Mouse (Mus musculus) hindbrain, embryonic 12.5 days (tissue): ENCODE measurements around the gene Tbc1d10a. TPM values are rescaled to one million over a fixed set of nuclear protein-coding genes. Genes with fewer than 3 reads are reported as not detected.

ENCODE experiments used
- ATAC-seq: fragments of 200-750 bp; cut with Nextera tagmentation; 2 replicates; pipeline ENCODE4 v1.8.0; 2017; ENCODE audit warnings: moderate TSS enrichment; ENCODE audit not compliant: low FRiP score
- H3K27ac ChIP-seq: fragments of 300-500 bp; sonication (generic); 2 replicates; pipeline ENCODE4 v1.5.1; 2016; ENCODE audit warnings: mild to moderate bottlenecking
- H3K27me3 ChIP-seq: fragments of 300-500 bp; sonication (generic); 2 replicates; pipeline ENCODE4 v1.6.1; 2016; ENCODE audit warnings: mild to moderate bottlenecking
- H3K36me3 ChIP-seq: fragments of 300-500 bp; sonication (generic); 2 replicates; pipeline ENCODE4 v1.6.1; 2016; ENCODE audit warnings: mild to moderate bottlenecking
- H3K4me1 ChIP-seq: fragments of 300-500 bp; sonication (generic); 2 replicates; pipeline ENCODE4 v1.6.1; 2016
- H3K4me2 ChIP-seq: fragments of 300-500 bp; sonication (generic); replicated peaks from 2 replicates; pipeline ENCODE4 v1.6.1; 2016; ENCODE audit warnings: mild to moderate bottlenecking
- H3K4me3 ChIP-seq: fragments of 300-500 bp; sonication (generic); 2 replicates; pipeline ENCODE4 v1.5.1; 2016; ENCODE audit warnings: mild to moderate bottlenecking
- H3K9ac ChIP-seq: fragments of 300-500 bp; sonication (generic); 2 replicates; pipeline ENCODE4 v1.6.1; 2016; ENCODE audit warnings: mild to moderate bottlenecking, moderate library complexity
- H3K9me3 ChIP-seq: fragments of 300-500 bp; sonication (generic); replicated peaks from 2 replicates; pipeline ENCODE4 v1.6.1; 2016; ENCODE audit warnings: mild to moderate bottlenecking
- WGBS: fragments of 180-500 bp; shearing (Covaris S2); methylation state at CpG from one replicate; pipeline ENCODE4 v1.1.7; 2016; 5-methylcytosine and 5-hydroxymethylcytosine counted together
- polyA plus RNA-seq: library from polyadenylated mRNA; unstranded; fragments of >200 nt; fragmentation: Nextera tagmentation; extraction: Ambion mirVana; gene quantifications from 2 replicates; pipeline ENCODE4 v1.2.1, GENCODE M21; 2016

The Tbc1d10a gene
- polyA plus RNA-seq, result 28.5 and 29.2 TPM in 2 replicates

DNA sequence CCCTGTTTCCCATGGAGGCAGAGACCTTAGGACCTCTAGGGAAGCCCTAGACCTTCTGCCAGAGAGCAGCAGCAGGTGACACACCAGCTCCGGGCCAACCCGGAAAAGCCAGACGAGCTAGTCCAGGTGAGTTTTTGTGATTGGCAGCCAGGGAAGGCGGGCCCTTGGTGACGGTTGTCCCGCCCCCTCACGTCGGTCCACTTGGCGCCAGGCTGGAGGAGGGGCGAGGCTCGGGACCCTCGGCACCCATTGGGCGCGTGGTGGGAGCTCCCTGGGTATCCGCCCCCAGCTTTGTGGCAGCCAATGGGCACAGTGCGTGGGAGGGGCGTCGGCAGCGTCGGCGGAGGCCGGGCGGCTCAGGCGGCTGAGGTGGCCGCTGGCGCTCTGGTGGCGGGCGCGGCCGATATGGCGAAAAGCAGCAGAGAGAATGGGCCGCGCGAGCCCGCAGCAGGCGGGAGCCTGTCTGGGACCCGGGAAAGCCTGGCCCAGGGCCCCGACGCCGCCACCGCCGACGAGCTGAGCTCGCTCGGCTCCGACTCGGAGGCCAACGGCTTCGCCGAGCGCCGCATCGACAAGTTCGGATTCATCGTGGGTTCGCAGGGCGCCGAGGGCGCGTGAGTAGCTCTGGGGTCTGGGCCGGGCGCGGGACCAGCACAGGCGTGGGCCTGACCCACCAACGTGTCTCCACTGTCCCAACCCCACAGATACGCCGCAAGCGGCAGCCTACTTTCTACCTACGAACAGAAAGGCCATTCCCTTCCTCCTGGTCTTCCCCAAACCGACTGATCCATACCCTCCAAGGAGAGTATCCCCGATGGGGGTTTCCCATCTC, at the start of gene Tbc1d10a:
Gene Tbc1d10a (plus strand): TSS at position 304 of the 832 bp plus-strand sequence.
- Histone ChIP-seq H3K9me3 (no peaks in the 10 kb centered on the region), H3K4me3 (peak within 1 kb of the TSS; percentile 82), H3K4me1 (peaks cover 17% of the 10 kb centered on the region), H3K9ac (peak within 1 kb of the TSS; percentile 86), H3K4me2 (peak within 1 kb of the TSS; percentile 89), H3K27ac (peak within 1 kb of the TSS; percentile 75), H3K36me3 (peaks cover 14% of the 10 kb centered on the region), H3K27me3 (no peaks in the 10 kb centered on the region)
- ATAC-seq, result peak; percentile 99
- WGBS, result 1% methylated on average over 68 of the region's 71 CpGs

DNA sequence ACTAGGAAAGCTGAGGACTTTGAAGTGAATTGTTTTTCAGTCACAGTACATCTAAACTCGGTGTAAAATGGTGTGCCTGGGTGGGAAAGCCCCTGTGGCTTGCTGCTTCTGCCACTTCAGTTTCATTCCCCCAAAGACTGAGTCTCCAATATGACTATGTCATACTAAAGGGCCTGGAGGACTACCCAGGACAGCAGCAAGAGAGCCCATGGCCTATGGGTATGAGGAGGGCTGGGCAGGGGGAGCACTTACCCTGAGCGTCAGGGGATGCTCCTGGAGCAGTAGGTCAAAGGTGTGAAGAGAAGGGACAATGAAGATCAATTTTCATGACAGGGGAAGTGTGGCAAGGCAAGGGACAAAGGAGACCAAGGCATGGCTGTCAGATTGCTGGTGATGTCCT, 47.6 kb upstream of the Tbc1d10a start:
- H3K4me3 ChIP-seq, result no peak overlapping the region

DNA sequence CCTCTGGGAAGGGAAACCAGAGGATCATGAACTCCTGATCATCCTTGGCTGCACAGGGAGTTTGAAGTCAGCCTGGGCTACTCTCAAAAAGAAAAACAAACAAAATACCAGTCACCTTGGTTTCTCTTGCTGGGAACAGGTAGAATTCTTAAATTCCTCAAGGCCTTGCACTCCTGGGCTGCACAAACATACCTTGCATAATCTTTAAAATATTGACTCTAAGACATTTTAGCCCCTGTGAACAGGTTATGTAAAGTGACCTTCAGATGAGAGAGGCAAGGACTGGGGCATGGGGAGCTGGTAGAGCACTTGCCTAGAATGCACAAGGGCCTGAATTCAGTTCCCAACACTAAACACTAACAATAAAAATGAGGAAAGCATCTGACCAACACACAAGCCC, 45.1 kb upstream of the Tbc1d10a start:
- Histone ChIP-seq H3K4me1 (peaks cover 15% of the 10 kb centered on the region), H3K4me2 (no peak overlapping the region), H3K9ac (no peak overlapping the region), H3K4me3 (no peak overlapping the region), H3K27ac (no peak overlapping the region), H3K36me3 (peaks cover 71% of the 10 kb centered on the region), H3K27me3 (no peaks in the 10 kb centered on the region), H3K9me3 (no peaks in the 10 kb centered on the region)
- no peak for ATAC-seq

More for the DNA sequence above, 47.6 kb upstream of the Tbc1d10a start:
- 67% methylated on average over 2 of the region's 2 CpGs for WGBS
- Histone ChIP-seq H3K36me3 (peaks cover 64% of the 10 kb centered on the region), H3K9me3 (no peaks in the 10 kb centered on the region), H3K9ac (no peak overlapping the region), H3K27me3 (no peaks in the 10 kb centered on the region), H3K4me2 (no peak overlapping the region), H3K4me1 (peaks cover 26% of the 10 kb centered on the region), H3K27ac (no peak overlapping the region)
- no peak for ATAC-seq

DNA sequence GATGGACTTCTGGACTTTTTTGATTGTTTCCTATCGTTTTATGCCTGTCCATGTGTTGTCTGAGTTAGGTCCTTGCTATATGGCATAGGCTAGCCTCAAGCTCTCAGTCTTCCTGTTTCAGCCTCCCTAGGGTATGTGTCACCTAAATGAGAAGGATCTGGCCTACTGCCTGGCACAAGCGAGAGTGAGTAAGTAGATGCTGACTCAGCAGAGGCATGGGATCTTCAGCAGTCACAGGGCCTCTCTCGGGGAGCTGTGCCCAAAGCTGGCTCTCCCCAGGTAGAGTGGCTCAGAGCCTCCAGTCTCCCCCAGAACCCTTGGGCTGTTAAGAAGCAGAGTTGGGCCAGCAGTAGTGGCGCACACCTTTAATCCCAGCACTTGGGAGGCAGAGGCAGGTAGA, 44.2 kb upstream of the Tbc1d10a start:
- WGBS, result 81% methylated on average over 4 of the region's 4 CpGs
- no peak overlapping the region for H3K4me2 ChIP-seq
- H3K4me1 ChIP-seq, result peaks cover 8% of the 10 kb centered on the region; the same call in 1 of the 2 replicates
- peaks cover 68% of the 10 kb centered on the region for H3K36me3 ChIP-seq
- no peak overlapping the region for H3K9ac ChIP-seq
- no peaks in the 10 kb centered on the region for H3K27me3 ChIP-seq
- H3K27ac ChIP-seq, result no peak overlapping the region
- no peaks in the 10 kb centered on the region for H3K9me3 ChIP-seq
- no peak for ATAC-seq
- H3K4me3 ChIP-seq, result no peak overlapping the region

DNA sequence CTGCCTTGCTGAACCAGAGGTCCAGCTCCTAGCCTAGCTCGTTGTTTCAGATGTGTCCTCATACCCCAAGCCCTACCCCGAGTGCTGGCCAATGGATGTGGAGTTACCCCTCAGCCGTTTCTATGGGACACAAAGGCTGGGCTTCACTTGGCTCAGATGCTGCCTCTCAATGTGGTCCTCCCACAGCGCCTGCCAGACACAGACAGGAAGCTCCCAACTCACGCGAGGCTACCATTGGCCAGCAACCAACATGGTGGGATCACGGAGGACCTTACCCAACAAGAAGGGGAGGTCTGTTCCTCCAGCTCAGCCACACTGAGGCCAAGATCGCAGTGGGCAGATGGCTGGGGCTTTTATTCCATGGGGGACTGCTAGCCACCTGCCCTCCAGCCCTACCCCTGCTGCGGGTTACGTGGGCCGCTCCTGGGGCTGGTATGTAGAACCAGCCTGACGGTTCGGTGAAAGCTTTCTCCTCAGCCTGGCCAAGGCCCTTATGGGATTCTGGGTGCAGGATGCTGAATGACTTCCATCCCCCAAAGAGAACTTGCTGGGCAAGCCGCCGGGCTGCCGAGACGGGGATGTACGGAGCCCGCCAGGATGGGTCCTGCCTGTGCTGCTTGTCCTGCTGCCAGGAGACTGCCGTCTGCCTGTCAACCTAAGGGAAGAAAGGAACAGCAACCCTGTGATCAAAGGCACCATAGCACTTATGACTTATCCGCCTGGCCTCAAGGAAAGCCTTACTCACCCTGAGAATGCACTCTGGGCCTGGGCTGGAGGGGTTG, 43.1 kb upstream of the Tbc1d10a start:
- Histone ChIP-seq H3K4me3 (no peak overlapping the region), H3K9ac (no peak overlapping the region), H3K27ac (no peak overlapping the region), H3K9me3 (no peaks in the 10 kb centered on the region), H3K4me2 (no peak overlapping the region), H3K36me3 (peaks cover 59% of the 10 kb centered on the region), H3K27me3 (no peaks in the 10 kb centered on the region), H3K4me1 (peaks cover 4% of the 10 kb centered on the region; the same call in 1 of the 2 replicates)
- 93% methylated on average over 21 of the region's 21 CpGs for WGBS
- ATAC-seq, result no peak

DNA sequence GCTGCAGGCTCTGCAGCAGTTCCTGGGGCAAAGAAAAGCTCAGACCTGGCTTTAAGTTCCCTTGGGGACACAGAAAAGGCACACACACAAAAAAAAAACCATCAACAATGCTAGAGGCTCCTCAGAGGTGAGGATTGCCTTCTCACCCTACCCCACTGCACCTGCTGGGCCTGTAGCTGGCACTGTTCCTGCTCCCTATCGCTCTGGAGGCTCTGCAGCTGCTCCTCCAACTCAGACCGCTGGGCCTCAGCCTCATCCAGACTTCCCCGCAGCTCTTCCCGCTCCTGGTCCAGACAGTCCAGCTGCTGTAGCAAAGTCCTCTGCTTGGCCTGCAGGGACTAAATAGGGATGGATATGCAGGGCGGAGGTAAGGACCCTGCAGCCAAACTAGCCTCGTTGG, 40.2 kb upstream of the Tbc1d10a start:
- H3K27me3 ChIP-seq, result no peaks in the 10 kb centered on the region
- H3K27ac ChIP-seq, result no peak overlapping the region
- H3K9me3 ChIP-seq, result no peaks in the 10 kb centered on the region
- no peaks in the 10 kb centered on the region; the same call in 1 of the 2 replicates for H3K4me1 ChIP-seq
- no peak overlapping the region for H3K9ac ChIP-seq
- WGBS, result 85% methylated on average over 6 of the region's 6 CpGs
- ATAC-seq, result no peak
- no peak overlapping the region for H3K4me2 ChIP-seq
- peaks cover 36% of the 10 kb centered on the region for H3K36me3 ChIP-seq
- no peak overlapping the region for H3K4me3 ChIP-seq

DNA sequence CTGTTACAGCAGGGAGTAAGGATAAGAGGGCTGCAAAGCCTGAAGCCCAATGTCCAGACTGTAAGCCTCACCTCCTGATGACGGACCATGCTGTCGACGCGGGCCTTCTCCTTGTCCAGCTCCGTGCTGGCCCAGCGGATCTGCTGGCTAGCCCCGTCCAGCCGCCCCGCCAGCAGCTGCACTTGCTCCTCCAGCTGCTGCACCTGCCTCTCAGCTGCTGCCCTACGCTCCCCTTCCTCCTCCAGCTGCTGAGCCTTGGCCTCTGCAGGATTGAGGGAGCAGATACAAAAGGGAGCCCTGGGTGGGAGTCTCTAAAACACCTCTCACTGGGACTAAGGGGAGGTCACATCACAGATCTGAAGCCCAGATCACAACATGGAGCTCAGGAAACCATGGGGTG, 39.5 kb upstream of the Tbc1d10a start:
- no peak overlapping the region for H3K4me2 ChIP-seq
- H3K4me1 ChIP-seq, result no peaks in the 10 kb centered on the region; the same call in 1 of the 2 replicates
- H3K27ac ChIP-seq, result no peak overlapping the region
- no peaks in the 10 kb centered on the region for H3K27me3 ChIP-seq
- no peaks in the 10 kb centered on the region for H3K9me3 ChIP-seq
- 81% methylated on average over 10 of the region's 10 CpGs for WGBS
- no peak overlapping the region for H3K9ac ChIP-seq
- no peak for ATAC-seq
- H3K4me3 ChIP-seq, result no peak overlapping the region
- peaks cover 29% of the 10 kb centered on the region for H3K36me3 ChIP-seq

DNA sequence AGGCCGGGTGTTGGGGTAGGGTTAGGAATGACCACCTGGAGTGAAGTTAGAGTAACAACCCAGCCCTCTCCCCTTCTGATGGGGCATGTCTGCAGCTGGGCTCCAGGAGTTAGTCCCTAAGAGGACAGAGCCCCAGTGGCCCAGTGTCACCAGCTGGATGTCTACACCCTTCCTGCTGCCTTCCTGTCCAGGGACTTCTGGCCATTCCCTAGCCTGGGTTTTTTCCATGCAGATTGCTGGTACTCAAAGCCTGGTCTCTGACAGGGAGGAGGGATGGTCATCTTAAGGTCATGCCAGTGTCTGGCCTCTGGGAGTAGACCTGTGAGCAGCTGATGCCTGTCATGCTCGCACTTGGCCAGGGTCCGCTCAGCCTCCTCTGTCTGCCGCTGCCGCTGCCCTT, 38.5 kb upstream of the Tbc1d10a start:
- Histone ChIP-seq H3K9me3 (no peaks in the 10 kb centered on the region), H3K4me3 (no peak overlapping the region), H3K9ac (no peak overlapping the region), H3K27ac (no peak overlapping the region), H3K4me2 (no peak overlapping the region), H3K36me3 (peaks cover 19% of the 10 kb centered on the region), H3K4me1 (no peaks in the 10 kb centered on the region; the same call in 1 of the 2 replicates), H3K27me3 (no peaks in the 10 kb centered on the region)
- WGBS, result 92% methylated on average over 5 of the region's 5 CpGs
- no peak for ATAC-seq

DNA sequence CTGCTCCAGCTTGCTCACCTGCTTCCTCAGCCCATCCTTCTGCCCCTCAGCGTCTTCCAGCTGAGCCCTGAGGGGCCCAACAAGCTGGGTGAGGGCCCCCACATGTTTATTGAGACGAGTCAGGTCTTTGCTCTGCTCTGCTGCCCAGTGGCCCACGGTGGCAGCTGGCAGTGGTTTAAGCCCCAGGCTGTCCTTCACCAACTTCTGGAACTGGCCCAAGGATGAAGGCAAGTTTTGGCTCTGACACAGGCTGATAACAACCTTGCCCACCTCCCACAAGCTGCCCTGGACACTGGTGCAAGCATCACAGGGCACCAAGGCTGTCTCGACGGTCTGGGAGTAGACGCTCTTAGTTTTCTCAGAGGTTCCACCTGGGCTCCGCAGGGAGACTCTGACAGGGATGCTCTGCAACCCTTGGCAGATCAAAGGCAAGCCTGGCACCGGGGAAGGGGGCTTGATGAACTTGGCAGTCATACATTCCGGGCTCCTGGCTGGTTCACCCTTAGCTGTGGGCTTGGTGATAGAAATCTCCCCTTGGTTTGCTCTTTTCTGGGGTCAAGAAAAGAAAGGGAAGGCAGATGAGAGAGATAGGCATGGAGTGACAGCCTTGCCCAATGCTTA, 37.9 kb upstream of the Tbc1d10a start:
- H3K27ac ChIP-seq, result no peak overlapping the region
- H3K4me2 ChIP-seq, result no peak overlapping the region
- no peak for ATAC-seq
- no peak overlapping the region for H3K9ac ChIP-seq
- 90% methylated on average over 9 of the region's 9 CpGs for WGBS
- H3K9me3 ChIP-seq, result no peaks in the 10 kb centered on the region
- H3K4me1 ChIP-seq, result no peaks in the 10 kb centered on the region; the same call in 1 of the 2 replicates
- peaks cover 13% of the 10 kb centered on the region for H3K36me3 ChIP-seq
- H3K27me3 ChIP-seq, result no peaks in the 10 kb centered on the region
- no peak overlapping the region for H3K4me3 ChIP-seq

DNA sequence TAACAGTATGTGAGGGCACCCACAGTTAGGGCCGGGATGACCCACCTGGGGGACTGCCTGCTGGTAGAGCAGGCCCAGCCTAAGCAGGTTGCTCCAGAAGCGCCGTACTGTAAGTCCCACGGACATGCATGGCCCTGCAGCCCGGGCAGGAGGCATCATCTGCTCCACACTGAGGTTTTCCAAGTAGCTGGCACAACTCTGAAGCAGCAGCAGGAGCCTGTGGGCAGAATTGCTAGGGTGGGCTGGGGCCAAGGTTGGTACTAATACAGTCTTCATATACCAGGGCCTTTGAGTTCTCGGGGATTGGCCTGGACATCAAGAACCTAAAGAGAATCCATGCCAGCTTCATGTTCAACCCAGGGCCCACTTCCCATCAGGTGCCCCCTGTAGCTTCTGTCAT, 36.7 kb upstream of the Tbc1d10a start:
- H3K4me1 ChIP-seq, result no peaks in the 10 kb centered on the region; the same call in 1 of the 2 replicates
- WGBS, result 90% methylated on average over 6 of the region's 6 CpGs
- no peak overlapping the region for H3K4me3 ChIP-seq
- H3K4me2 ChIP-seq, result no peak overlapping the region
- no peaks in the 10 kb centered on the region for H3K9me3 ChIP-seq
- H3K27me3 ChIP-seq, result no peaks in the 10 kb centered on the region
- ATAC-seq, result no peak
- no peak overlapping the region for H3K27ac ChIP-seq
- H3K9ac ChIP-seq, result no peak overlapping the region
- peaks cover 4% of the 10 kb centered on the region; the same call in 1 of the 2 replicates for H3K36me3 ChIP-seq

DNA sequence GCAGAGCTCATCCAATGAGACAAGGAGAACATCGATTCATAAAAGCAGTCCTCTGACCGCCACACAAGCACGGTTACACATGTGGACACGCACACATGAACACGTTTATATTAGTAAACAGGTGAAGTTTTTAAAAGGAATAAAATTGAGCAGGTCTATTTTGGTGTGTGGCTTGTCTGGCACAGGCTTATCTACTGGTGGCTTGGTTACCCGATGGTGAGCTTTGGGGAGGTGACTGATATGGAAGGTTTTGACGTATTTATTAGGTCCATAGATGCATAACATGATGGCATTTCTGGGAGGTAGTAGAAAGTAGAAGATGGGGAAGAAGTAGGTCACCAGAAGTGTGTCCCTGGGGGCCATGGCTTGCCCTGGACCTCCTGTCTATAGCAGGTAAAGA, 32.9 kb upstream of the Tbc1d10a start:
- Histone ChIP-seq H3K4me3 (no peak overlapping the region), H3K27me3 (no peaks in the 10 kb centered on the region), H3K36me3 (peaks cover 4% of the 10 kb centered on the region; the same call in 1 of the 2 replicates), H3K4me1 (no peaks in the 10 kb centered on the region), H3K4me2 (no peak overlapping the region), H3K27ac (no peak overlapping the region), H3K9me3 (no peaks in the 10 kb centered on the region), H3K9ac (no peak overlapping the region)
- ATAC-seq, result no peak
- WGBS, result 96% methylated on average over 7 of the region's 7 CpGs

DNA sequence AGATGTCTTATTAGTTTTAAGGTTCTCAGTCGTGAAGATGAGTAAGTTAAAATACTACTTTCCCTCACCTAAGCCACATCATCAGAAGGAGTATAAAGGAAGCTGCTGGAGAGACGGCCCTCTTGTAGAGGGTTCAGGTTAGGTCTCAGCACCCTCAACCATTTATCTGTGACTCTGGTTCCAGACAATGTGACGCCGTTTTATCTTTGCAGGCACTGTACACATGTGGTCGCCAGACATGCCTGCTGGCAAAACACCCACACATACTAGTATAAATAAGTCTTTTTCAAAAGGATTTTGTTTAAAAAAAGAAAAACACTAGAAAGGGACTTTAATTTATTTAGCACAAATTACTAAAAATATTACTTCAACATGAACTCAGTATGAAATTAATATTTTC, 30.9 kb upstream of the Tbc1d10a start:
- WGBS, result 75% methylated on average over 5 of the region's 5 CpGs
- ATAC-seq, result no peak
- Histone ChIP-seq H3K27me3 (no peaks in the 10 kb centered on the region), H3K4me1 (peaks cover 10% of the 10 kb centered on the region), H3K4me2 (no peak overlapping the region), H3K27ac (no peak overlapping the region), H3K36me3 (no peaks in the 10 kb centered on the region), H3K4me3 (no peak overlapping the region), H3K9ac (no peak overlapping the region), H3K9me3 (no peaks in the 10 kb centered on the region)
